Mouse (Mus musculus): Measurements from ENCODE around the gene Sirt4.

DNA sequence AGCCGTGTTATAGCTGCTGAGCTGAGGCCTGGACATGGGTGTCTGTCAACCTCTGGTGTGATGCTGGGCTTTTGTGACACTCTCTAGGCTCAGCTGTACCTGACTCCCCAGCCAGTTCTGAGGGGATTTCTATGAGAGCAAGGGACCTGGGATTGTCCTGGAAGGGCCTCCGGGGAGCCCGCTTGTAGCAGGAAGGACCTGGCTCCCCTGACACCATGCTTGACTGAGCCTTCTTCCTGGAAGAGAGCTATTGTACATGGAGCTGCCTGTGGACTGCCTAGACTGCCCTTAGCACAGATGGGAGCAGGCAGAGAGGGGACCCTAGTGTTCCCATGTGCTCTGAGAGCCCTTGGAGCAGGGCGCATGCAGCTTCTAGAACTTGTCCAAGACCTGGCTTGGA lies 40.9 kb upstream of the Sirt4 start:
- TF ChIP-seq TAL1 (conservative IDR thresholded peaks at IDR 0.05; ENCODE audit: low read depth, low read length) (no peak), CTCF (IDR thresholded peaks at IDR 0.05; ENCODE audit: low read depth, low read length) (no peak)

Data from G1E (cell line).